Mouse (Mus musculus) adrenal gland, adult 18-20 months (tissue): ENCODE results near the gene Tcam1. TPM values are rescaled to one million over a fixed set of nuclear protein-coding genes. Genes with fewer than 3 reads are reported as not detected.
"Not testable (repeated sequence)": the region's sequence is repeated elsewhere in the genome, so short reads cannot be mapped to it uniquely, and the experiment has no call there.

Experiments
- DNase-seq, 2 experiments: peaks; one replicate each; pipeline ENCODE4 v3.0.0; 2021 to 2022; ENCODE audit warnings: low spot score in 2 of 2
- long read RNA-seq, 2 experiments: library from polyadenylated mRNA; stranded (forward); transcript quantifications; one replicate each; pipeline ENCODE4 v2.0.0; 2021
- total RNA-seq, 2 experiments: library from RNA; stranded (reverse); gene quantifications; 1 replicate in 1 of 2; 2 replicates in 1 of 2; pipeline ENCODE4 v1.2.3; 2021

Tcam1 gene
- under 1 TPM; 0.10 to 0.13 TPM for total RNA-seq
- long read RNA-seq, experiment 1 = 0 reads
- long read RNA-seq, experiment 2 = 0 reads

DNA sequence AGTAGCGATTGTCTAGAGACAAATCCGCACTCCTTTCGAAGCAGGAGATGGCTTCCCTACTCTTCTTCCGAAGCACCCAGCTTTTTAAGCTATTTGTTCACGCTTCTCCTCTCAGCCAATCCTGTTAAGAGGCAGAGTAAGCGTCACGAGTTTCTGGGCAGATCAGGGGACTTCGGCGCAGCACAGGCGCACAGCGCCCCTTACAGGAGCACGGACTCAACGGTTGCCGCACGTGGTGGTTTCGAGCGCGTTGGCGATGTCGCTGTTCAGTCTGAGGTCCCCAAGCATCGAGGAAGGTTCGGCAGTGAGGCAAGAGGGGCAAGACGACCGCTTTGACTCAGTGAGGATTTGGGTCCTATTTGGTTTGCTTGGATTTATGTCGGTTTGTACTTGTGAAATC, at the start of gene Tcam1:
Gene Tcam1, plus strand, starts transcription at position 219 of the 400 bp plus-strand sequence.
- peak; percentile 93 to 95 for DNase-seq

- not testable (repeated sequence) for DNase-seq
Measured at GRCm38 (mm10) chr11:106233978-106234377, 42.5 kb upstream of the Tcam1 start.

GRCm38 (mm10) chr11:106246834-106247233, 29.6 kb upstream of the Tcam1 start:
- DNase-seq = no peak

DNA sequence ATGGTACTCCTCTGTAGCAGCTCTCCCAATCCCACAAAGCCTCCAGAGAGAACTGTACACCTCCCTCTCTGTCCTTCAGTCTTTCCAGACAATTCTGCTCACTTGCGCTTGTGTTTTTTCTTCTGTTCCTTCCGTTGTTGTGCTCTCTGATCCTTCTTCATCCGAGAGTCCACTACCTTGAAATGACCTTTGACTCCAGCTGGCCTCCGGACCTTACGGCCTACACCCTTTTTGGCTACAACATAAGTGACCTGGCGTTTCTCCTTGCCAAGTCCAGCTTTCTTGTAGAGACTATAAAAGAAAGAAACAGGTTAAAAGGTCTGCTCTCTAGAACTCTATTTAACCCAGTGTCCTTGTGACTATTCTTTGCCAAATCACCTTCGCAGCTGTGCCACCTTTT, 27.1 kb upstream of the Tcam1 start:
- no peak for DNase-seq

DNA sequence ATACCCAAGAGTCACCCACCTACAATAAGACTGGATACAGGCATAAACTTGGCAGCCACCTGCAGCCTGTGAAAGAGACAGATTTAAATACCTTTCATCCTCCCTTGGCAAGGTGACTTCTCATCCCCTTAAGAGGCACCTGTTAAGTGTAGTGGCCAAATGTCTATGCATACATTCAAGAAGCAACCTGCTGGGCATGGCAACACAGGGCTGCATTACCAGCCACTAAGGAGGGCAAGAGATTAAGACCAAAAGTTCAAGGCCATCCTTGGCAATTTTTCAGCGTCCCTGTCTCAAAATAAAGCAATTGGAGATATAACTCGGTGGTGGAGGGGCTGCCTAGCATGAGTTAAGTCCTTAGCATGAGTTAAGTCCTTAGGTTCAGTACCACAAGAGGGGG, 21.7 kb upstream of the Tcam1 start:
- no peak for DNase-seq

- no peak for DNase-seq
Measured at GRCm38 (mm10) chr11:106255174-106255573, 21.3 kb upstream of the Tcam1 start.

DNA sequence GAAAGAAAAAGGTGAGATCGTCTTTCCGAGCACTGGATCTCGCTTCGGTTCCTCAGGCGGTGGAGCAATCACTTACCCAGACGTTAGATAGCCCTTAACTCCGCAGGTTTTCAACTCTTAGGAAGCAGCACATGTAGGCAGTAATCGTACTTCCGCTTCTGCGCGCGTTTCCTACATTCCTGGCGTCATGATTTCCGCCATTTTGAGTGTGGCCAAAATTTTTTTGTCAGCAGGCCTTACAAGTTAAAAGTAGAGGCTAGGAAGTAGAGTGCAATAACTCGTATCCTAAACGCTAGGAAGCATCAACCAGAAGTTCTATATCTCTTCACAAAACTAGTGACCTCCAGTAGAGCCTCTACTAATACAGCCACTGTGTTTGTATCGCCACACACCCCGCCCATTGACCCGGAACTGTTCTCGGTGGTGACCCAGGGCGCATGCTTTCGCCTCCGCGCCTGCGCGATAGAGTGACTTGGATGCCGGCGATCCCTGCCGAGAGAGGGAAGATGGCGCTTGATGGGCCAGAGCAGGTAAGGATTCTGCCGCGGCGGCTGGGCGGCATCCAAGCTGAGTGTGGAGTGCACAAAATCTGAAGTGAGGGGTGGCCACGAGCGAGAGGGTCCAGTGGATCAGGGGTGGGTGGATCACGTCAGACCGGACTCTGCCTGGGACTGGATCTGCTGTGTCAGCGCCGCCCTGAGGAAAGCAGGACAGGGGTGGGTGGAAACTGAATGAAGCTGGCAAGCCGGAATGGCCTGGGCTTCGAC, 20.6 kb upstream of the Tcam1 start, which contains the start of the genes Ftsj3 and Psmc5:
Gene Ftsj3, minus strand, starts transcription at position 395 of the 767 bp plus-strand sequence.
Gene Psmc5, plus strand, starts transcription at position 470 of the 767 bp plus-strand sequence.
- peak; percentile 98 for DNase-seq

- DNase-seq = no peak
Measured at GRCm38 (mm10) chr11:106256775-106257174, 19.7 kb upstream of the Tcam1 start.

DNA sequence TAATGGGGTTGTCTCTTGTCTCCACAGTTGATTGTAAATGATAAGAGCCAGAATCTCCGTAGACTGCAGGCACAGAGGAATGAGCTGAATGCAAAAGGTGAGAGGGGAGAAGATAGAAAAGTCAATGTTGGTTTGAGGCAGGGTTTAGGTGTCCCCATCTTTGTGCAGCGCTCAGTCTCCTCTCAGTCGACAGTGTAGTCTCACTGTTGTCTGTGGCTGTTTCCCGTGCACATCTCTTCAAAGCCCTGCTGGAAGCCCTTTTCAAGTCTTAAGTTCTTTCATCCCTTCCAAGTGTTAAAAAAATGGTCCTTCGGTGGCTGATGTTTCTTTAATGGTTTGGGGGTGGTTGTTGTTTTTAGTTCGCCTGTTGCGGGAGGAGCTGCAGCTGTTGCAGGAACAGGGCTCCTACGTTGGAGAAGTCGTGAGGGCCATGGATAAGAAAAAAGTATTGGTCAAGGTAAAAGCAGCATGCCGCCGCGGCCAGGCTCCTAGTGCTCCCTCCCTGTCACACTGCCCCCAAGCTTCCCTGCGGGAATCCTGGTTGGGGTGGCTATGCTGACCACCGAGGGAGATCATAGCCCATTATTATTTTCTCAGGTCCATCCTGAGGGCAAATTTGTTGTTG, 15.5 kb upstream of the Tcam1 start:
- no peak for DNase-seq

DNA sequence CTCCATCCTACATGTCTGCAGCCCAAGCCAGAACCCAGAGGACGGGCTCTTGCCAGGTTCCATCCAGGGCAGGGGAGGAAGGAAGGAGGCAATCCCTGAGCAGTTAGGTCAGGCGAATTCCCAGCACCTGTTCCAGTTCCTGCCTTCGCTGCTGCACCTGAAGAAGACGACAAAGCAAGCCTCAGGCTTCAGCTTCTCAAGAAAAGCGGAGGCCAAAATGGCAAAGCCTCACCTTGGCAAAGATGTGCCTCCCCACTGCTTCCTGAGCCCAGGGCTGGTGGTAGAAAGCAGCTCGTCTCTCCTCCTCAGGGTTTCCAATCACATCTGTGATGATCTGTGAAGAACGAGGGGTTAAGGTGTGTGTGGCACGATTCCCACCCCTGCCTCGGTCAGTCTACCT, 12.5 kb upstream of the Tcam1 start:
- no peak for DNase-seq

DNA sequence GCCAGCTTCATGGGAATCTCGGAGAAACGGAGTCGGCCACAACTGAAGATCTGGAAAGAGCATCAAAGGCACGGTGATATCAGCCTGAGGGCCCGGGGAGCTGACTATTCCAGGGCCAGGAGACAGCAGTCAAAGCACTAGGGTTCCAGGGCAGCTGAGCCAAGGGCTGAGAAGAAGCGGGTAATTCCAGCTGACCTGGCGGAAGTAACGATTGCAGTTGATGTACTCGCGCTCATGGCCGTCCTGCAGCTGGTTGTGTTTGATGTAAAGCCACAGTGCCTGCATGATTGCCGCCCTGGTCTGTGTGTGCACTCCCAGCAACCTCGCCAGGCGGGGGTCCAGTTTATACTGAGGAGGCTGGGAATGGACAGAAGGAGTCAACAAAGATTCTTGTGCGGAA, 11.5 kb upstream of the Tcam1 start:
- DNase-seq = no peak

DNA sequence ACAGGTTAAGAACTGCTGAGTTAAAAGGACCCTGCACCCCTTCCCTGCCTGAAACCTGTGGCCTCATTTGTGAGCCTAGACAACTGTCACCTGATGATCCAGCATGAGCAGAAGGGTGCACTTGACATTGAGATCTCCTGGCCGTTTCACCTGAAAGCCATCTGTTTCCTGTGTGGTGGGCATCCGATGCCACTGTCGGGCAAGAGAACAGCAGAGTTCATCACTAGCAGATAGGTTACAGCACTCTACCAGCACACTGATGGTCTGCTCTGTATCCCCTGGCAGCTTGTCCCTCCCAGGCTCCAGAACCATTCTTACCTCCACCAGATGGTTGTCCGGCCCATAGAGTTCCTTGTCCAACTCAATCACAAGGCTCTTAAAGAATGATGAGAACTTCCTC, 10.9 kb upstream of the Tcam1 start:
- no peak for DNase-seq

DNA sequence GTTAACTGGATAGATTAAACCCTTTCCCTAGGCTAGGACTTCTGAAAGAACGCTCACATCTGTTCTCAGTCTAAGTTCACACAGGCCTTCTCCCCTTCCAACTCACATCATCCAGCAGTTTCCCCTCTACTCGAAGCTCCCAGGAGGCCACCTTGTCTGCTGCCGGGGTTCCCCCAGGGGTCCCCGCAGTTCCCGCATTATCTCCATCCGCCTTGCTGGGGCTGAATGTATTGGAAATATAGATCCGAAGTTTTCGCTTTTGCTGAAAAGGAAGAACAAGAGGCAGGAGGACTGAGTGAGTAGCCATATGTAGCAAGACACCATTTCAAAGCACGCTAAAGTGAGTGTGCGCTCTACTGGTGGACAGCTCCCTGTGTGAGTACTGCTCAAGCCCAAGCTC, 10.0 kb upstream of the Tcam1 start:
- no peak for DNase-seq

DNA sequence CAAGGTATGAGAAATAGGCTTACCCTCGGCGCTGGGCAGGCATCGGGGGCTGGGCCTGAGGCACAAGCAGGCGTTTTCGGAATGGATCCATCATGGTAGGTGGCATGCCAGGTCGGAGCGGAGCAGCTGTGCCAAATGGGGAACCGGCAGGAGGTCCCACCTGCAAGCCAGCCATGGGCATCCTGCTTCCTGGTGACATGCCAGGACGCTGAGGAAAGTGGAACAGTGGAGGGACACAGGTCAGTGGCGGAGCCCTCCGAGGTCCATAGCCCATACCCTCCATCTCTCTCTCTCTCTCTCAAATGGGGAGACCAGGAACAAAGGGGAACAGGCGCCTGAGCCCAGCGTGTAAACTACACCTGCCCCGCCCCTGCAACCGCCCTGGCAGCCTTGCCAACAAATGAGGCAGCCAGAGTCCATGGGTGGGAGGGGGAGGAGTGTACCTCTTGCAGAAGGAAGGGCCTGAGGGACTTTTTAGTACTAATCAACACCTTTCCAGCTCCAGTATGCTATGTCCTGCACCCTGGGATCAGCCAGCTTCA, 9.1 kb upstream of the Tcam1 start:
- DNase-seq = peak; percentile 31 to 36

- no peak for DNase-seq
Measured at GRCm38 (mm10) chr11:106267871-106268270, 8.6 kb upstream of the Tcam1 start.

GRCm38 (mm10) chr11:106268326-106269059, 8.0 kb upstream of the Tcam1 start:
- peak; percentile 56 to 67 for DNase-seq

- DNase-seq = peak in 1 of 2 experiments; percentile 38
Measured at GRCm38 (mm10) chr11:106269060-106269431, 7.4 kb upstream of the Tcam1 start.

DNA sequence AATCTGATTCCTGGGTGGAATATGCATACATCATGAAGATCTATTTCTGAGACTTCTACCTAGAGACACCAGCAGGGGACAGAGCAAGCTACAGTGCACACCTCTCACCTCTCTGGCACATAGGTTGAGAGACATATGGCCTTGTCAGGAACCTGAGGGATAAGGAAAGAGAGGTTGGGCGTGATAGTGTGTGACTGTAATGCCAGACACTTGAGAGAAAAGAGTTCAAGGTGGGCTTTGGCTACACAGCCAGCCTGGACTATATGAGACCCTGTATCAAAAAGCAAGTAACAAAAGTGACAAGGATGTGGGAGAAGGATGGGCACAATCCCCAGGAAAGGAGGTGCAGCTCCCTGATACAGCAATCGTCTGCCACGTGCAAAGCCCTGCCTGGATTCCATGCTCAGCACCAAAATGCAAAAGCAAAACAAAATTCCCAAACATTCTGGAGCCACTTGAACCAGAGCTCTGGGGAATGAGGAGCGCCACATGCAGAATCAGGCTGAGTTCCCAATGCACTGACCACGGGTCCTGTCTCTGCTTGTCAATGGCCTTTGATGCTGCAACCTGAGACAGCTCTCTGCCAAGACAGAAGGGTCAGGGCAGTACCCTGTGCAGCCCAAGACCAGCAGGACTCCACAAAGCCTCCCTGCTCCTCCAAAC, 5.2 kb upstream of the Tcam1 start:
- no peak for DNase-seq

GRCm38 (mm10) chr11:106271794-106272643, 4.5 kb upstream of the Tcam1 start:
- no peak for DNase-seq
